Mouse (Mus musculus) layer of hippocampus, adult 2 months (tissue): ENCODE results near the gene Rps27a. TPM values are rescaled to one million over a fixed set of nuclear protein-coding genes. Genes with fewer than 3 reads are reported as not detected.

Experiments
- DNase-seq, 2 experiments: peaks; one replicate each; pipeline ENCODE4 v3.0.0; 2022; ENCODE audit warnings: low spot score in 2 of 2
- H3K27ac ChIP-seq: fragments of 200-600 bp; 2 replicates; pipeline ENCODE4 v1.8.1; 2022
- H3K4me3 ChIP-seq: fragments of 200-600 bp; 2 replicates; pipeline ENCODE4 v1.8.1; 2022; ENCODE audit warnings: mild to moderate bottlenecking
- CTCF ChIP-seq: fragments of 200-600 bp; conservative IDR thresholded peaks from 2 replicates; pipeline ENCODE4 v1.8.1; 2022; ENCODE audit warnings: antibody characterized with exemption, mild to moderate bottlenecking, moderate library complexity
- long read RNA-seq, 2 experiments: library from polyadenylated mRNA; stranded (forward); transcript quantifications; one replicate each; pipeline ENCODE4 v2.0.0; 2021; ENCODE audit warnings: borderline mapping rate in 2 of 2
- total RNA-seq, 2 experiments: library from RNA; stranded (reverse); gene quantifications; 2 replicates each; pipeline ENCODE4 v1.2.3; 2021

The Rps27a gene
- total RNA-seq = 100 to 1,000 TPM; 459 to 490 TPM
- long read RNA-seq, experiment 1, transcript Rps27a-202 (6 exons, 791 nt) = major isoform, 73 of 106 reads
- long read RNA-seq, experiment 1, transcript Rps27a-201 (5 exons, 637 nt) = minor isoform, 14 of 106 reads
- long read RNA-seq, experiment 1, partial matches to known transcripts = 2 of 106 reads
- long read RNA-seq, experiment 1, other reads (novel, unspliced or antisense) = 15 of 106 reads
- long read RNA-seq, experiment 2, transcript Rps27a-201 (5 exons, 637 nt) = minor isoform, 15 of 153 reads
- long read RNA-seq, experiment 2, transcript Rps27a-202 (6 exons, 791 nt) = major isoform, 109 of 153 reads
- long read RNA-seq, experiment 2, partial matches to known transcripts = 1 of 153 reads
- long read RNA-seq, experiment 2, other reads (novel, unspliced or antisense) = 25 of 153 reads

DNA sequence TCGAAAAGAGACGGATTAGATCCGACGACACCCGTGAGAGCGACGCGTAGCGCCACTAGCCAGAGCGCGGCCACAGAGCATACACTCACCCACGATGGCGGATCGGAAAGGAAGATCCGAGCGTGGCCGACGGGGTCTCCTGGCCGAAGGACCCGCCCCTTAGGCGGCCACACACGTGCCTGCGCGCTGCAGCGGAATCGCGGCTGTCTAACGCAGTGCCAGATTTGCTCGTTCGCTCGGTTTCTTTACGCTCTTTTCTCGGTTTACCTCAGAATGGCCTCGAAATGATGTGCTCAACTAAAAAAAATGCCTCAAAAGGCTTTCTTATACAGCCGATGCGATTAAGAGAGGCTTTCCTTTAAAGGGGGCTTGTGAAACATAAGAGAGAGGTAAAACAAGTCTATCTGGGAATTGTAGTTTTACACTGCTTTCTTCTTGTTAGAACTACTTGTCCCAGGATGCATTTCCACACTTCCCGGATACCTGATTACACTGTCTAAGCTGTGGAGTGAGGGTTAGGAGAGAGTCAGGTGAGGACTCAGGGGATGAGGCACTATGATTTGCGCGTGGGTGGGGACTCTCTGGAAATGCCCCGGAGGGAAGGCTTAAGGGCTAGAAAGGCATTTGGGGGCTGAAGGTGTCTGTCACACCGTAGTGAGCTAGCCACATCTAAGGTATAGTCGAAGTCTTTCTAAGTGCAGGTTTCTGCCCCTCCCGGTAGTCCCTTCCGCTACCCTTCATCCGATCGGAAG is at the start of gene Rps27a, which contains the start of gene Clhc1:
TSS of gene Rps27a (minus strand) at position 358 of the 752 bp plus-strand sequence.
TSS of gene Clhc1 (plus strand) at position 199 of the 752 bp plus-strand sequence.
- peak; percentile 92 to 93 for DNase-seq
- Histone ChIP-seq H3K27ac (peak within 1 kb of the TSS; percentile 98), H3K4me3 (peak within 1 kb of the TSS; percentile 84)
- peak; percentile 42 for TF ChIP-seq CTCF

DNA sequence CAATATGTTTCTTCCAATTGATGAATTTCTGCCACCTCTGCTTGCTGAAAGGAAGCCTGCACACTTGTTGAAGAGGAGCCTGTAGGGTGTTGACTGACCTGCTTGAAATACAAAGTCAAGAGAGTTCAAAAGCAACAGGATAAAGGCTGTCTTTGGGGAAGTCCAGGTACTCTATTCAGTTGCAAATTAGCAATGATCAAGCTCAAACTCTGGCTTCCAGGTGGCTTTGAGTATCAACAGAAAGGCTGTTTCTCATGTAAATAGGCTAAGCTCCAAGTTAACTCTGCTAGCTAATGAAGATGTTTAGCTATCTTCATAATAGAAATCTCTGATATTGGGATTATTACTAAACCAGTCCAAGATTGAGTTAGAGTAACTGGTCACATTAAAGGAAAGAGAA is 49.2 kb upstream of the Rps27a start:
- Histone ChIP-seq H3K4me3 (no peak overlapping the region), H3K27ac (no peak overlapping the region)
- no peak for DNase-seq
- no peak for TF ChIP-seq CTCF

DNA sequence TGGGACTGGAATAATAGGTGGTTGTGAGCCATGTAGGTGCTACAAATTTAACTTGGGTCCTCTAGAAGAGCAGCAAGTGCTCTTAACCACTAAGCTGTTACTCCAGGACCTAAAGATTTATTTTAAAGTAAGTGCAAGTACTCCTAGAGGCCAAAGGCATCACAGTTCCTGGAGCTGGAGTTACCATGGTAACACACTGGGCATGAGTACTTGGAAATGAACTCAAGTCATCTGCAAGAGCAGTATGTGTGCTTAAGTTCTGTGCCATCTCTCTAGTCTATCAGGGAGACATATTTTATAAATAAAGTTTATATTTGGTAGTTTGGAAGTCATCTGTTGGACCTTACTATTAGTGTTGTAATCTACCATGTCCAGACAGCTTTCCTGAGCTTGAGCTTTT is 47.3 kb upstream of the Rps27a start:
- no peak for DNase-seq
- TF ChIP-seq CTCF = no peak
- no peak overlapping the region for H3K27ac ChIP-seq
- H3K4me3 ChIP-seq = no peak overlapping the region

DNA sequence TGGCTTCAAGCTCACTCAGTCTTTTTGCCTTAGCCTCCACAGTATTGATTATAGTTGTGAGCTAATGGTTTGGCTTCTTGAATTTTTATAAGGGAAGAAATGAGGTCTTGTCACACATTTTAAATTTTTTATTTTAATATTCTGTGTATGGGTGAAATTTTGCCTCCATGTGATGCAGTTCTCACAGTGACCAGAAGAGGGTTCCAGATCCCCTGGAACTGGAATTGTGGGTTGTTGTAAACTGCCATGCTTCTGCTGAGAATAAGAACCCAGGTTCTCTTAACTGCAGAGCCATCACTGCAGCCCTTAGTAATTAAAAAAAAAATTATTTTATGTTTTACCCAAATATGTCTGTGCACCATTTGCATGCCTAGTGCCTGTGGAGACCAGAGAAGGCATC is 31.7 kb upstream of the Rps27a start:
- no peak overlapping the region for H3K27ac ChIP-seq
- DNase-seq = no peak
- H3K4me3 ChIP-seq = no peak overlapping the region
- peak; percentile 79 for TF ChIP-seq CTCF

DNA sequence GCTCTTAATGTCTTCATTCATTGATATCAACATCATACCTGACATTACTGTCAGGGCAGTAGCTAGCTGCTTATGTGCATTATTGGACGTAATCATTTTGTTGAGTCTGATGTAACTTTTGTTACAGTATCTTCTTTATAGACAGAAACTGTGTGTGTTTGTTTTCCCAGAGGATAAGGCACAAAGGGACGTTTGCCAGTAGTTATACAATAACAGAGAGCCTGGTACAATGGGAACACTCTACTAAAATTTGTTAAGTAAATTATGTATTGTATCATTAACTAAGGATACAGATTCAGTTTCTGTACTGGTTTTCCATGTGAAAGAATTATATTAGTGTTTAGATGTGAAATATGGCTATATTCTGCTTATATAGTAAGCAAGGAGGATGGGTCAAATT is 24.7 kb upstream of the Rps27a start:
- DNase-seq = no peak
- H3K4me3 ChIP-seq = no peak overlapping the region
- no peak for TF ChIP-seq CTCF
- H3K27ac ChIP-seq = no peak overlapping the region

DNA sequence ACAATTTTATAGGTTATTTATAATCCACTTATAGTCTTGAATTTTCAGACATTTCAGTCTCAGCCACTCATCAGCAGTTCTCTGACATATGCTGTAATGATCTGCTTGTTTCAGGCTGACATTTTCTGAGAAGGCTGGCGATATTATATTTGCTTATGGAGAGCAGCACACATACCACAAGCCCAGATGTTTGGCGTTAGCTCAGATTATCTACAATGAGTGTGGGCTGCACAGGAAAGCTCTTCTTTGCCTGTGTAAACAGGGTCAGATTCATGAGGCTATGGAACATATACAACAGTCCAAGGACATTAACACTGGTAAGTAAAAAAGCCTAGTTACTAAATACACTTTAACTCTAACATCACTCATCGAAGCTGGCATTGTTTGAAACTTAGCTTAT is 23.6 kb upstream of the Rps27a start:
- no peak for DNase-seq
- TF ChIP-seq CTCF = no peak
- Histone ChIP-seq H3K4me3 (no peak overlapping the region), H3K27ac (no peak overlapping the region)

DNA sequence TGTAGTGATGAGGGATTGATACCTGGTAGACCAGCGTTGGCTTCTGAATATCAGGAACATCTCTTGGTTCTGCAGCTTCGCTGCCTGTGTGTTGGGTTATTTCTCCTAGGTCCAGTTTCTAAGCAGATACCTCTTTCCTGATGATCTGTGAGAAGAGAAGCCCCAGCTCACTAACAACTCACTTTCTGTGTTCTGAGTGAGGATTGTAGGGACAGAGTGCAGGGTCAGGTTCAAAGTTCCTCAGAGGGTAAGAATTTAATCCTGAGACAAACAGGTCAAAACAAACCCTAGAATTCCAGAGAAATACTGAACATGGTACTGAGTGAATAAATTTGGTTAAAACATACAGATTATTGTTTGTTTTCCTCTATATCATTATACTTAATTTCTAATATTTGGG is 15.5 kb upstream of the Rps27a start:
- TF ChIP-seq CTCF = no peak
- no peak overlapping the region for H3K27ac ChIP-seq

DNA sequence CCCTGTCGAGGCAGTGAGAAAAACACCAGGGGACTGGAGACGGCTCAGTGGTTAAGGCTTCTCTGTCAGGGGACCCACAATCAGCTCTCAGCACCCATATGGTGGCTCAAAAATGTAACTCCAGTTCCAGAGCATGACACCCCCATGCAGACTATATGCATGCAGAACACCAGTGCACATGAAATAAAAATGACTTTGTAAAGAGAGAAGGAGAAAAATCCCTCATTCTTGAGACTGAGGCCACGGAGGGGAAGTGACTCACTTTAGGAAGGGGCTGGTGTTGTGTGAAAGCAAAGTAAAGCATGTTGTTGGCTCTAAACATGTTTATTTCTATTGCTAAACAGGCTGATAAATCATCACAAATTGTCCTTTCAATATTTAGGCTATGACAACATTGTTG is 13.1 kb upstream of the Rps27a start:
- no peak for DNase-seq
- TF ChIP-seq CTCF = no peak
- no peak overlapping the region for H3K27ac ChIP-seq
- no peak overlapping the region for H3K4me3 ChIP-seq

More for the DNA sequence above, 15.5 kb upstream of the Rps27a start:
- no peak for DNase-seq
- H3K4me3 ChIP-seq = no peak overlapping the region

DNA sequence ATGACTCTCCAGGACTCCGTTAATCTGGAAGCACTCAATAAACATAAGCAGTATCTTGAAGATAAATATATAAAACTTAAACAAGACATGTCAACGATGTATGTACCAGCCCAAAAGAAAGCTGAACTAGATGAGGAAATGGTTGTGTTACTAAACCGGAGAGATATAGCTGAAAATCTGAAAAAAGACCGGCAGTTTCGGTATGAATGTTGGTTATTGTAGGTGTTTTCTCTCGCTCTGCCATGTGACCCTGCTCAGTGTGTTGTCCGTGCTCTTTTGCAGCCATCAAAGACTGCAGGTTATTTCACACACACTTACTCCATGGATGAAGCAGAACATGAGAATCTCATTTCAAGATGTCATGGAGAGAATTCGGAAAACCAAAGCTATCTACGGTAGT is 12.5 kb upstream of the Rps27a start:
- DNase-seq = no peak
- no peak overlapping the region for H3K27ac ChIP-seq
- no peak for TF ChIP-seq CTCF
- no peak overlapping the region for H3K4me3 ChIP-seq

DNA sequence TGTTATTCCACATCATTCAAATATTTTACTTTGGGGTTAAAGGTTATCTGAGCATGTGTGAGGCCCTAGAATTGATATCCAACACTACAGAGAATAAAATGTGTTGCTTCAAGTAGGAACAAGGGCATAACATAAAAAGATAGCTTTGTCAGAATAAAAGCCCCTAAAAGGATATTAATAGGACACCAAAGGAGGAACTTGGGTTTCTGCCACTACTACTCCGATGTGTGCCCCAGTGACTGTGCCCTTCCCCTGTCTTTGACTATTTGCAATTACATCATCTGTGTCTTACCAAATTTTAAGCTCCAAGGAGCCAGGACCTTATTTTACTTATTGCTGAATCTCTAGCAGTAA is 1.5 kb upstream of the Rps27a start:
- Histone ChIP-seq H3K27ac (no peak overlapping the region), H3K4me3 (no peak overlapping the region)
- peak; percentile 40 for TF ChIP-seq CTCF
- DNase-seq = no peak

DNA sequence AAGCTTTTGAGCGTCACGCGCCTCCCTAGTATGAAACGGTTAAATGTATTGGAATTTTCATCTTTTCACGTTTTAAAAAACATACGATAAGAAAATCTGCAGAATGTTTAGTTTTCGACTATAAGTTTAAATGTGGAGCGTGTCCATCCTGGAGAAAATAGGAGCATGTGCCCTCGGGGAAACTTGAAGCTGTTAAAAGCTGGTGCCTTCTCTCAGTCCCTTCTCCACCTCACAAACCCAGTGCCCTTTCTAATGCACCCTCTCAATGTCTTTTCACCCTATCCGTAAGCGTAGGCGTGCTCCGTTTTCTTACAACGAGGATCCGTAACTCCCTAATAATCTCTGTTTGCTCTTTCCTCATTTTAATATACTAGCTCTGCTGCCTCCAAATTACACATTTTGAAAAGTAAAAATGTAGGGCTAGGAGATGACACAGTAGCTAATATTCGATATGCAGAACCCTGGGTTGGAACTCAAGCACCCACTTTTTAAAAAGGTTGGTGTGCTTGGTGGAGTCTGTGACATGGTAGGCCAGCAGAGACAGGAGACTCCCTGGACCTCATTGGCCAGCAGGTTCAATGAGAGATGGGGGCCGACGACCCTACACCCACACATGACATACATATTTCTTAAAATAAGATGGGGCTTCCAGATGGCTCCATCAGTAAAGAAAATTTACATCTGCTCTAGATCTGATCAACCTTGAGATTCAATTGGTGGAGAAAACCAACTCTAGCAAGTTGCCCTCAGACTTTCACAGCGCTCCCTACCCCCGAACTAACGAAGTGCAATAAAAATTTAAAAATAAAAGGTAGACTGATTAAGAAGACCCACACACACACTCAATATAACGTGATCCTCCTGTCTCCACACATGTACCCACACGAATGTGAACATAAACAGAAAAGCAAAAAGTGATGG is 855 bp upstream of the Rps27a start:
- H3K4me3 ChIP-seq = peak overlapping the region; percentile 84
- peak in 1 of 2 experiments; percentile 20 for DNase-seq
- peak overlapping the region; percentile 98 for H3K27ac ChIP-seq
- TF ChIP-seq CTCF = no peak

DNA sequence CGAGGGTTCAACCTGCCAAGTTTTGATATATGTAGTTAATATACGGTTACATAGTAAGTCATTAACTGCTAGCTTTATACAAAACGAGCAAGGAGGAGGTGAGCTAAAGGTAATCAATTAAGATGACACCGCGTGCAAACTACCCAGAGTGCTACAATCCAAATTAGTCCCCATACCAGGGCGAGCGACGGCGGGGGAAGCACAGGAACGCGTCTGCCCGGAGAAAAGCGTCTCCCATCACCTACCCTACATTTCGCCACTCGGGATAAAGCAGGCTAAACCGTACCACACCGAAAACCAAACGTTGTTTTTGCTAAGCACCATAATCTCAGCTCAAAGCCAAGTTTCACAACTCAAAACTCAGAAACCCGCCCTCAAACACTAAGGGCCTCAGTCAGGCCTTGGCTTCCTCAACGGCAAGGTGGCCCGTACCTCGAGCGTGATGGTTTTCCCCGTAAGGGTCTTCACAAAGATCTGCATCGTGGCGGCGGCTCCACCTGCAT is 609 bp downstream of the Rps27a start:
- Histone ChIP-seq H3K4me3 (peak overlapping the region; percentile 84), H3K27ac (peak overlapping the region; percentile 98)
- TF ChIP-seq CTCF = no peak
- peak in 1 of 2 experiments; percentile 37 for DNase-seq
